Mouse (Mus musculus): Measurements from ENCODE around the gene Sirt2. TPM values are rescaled to one million over a fixed set of nuclear protein-coding genes. Genes with fewer than 3 reads are reported as not detected.

Gene Sirt2
- total and polyA plus RNA-seq, 2 experiments from 2014 or later = 44.7 to 60.6 TPM

DNA sequence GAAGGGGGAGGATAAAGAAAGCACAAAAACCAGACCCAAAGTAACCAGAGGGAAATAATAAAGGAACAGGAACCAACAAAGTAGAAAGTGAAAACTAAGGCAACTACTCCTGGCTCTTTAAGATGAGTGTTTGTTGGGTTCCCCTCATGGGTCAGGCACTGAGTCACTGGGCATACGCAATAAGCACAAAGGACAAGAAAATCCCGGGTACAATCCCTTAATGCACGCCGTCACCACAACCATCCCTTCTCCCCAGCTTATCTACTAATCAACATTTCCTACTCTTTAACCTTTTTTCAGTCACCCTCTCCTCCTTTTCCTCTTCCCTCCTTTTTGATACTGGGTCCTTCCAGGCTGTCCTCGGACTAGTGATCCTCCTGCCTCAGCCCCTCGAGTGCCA, 1.3 kb upstream of the Sirt2 start:
- DNase-seq (ENCODE audit: low spot score) (no peak), ATAC-seq (ENCODE audit: insufficient read depth, low read depth) (no peak)
- no peak for TF ChIP-seq CTCF (IDR thresholded peaks at IDR 0.05; ENCODE audit: low read depth)
- TF ChIP-seq EP300 (IDR thresholded peaks at IDR 0.05; ENCODE audit: low read depth) = no peak
- Histone ChIP-seq H3K36me3 (replicated peaks; ENCODE audit: control insufficient read depth, insufficient read depth, low read length) (peaks cover 22% of the 10 kb centered on the region), H3K4me1 (ENCODE audit: control insufficient read depth, insufficient read depth) (peaks cover 15% of the 10 kb centered on the region), H3K9ac (replicated peaks; ENCODE audit: low read depth, low read length) (0 out of 2 replicates have a peak overlapping the region, but pooled peaks have one; percentile 52), H3K27ac (ENCODE audit: low read depth) (no peak overlapping the region), H3K9me3 (replicated peaks; ENCODE audit: control insufficient read depth, low read length) (no peaks in the 10 kb centered on the region), H3K4me2 (ENCODE audit: low read depth, low read length) (peak overlapping the region; percentile 59), H3K4me3 (ENCODE audit: low read depth, low read length) (peak overlapping the region; percentile 63; the same call in 1 of the 2 replicates), H3K27me3 (ENCODE audit: control insufficient read depth, insufficient read depth, low read length) (no peaks in the 10 kb centered on the region)
- whole genome bisulfite sequencing = 72% methylated on average over 6 of the region's 6 CpGs

DNA sequence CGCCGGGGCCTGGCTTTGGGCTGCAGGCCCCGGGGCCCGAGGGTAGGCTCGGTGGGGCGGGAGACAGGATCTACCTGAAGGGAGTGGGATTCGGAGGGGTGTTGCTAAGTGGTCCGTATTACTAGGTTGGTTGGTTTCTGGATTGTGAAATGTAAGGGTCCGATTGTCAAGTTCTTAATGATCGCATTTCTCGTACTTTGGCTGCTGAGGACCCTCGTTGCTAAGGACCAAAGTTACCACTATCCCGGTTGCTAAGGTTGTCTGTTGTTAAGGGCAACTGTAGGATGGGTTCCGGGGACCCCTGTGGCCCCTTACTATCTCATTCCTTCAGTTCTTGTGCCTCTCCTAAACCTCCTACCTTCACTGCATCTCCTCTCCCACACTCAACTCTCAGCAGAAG, 375 bp downstream of the Sirt2 start:
- no peak overlapping the region for H3K27ac ChIP-seq (ENCODE audit: low read depth)
- 4% methylated on average over 14 of the region's 14 CpGs for WGBS
- no peak for ATAC-seq (ENCODE audit: insufficient read depth, low read depth)

GRCm38 (mm10) chr7:28767462-28767965, 979 bp downstream of the Sirt2 start, which contains the start of gene Nfkbib:
Gene Nfkbib (minus strand): TSS chr7:28767512.
- no peak for DNase-seq (ENCODE audit: low spot score)
- ATAC-seq (ENCODE audit: insufficient read depth, low read depth) = no peak
- TF ChIP-seq EP300 (IDR thresholded peaks at IDR 0.05; ENCODE audit: low read depth) = no peak
- TF ChIP-seq CTCF (IDR thresholded peaks at IDR 0.05; ENCODE audit: low read depth) = no peak
- Histone ChIP-seq H3K4me1 (ENCODE audit: control insufficient read depth, insufficient read depth) (peaks cover 15% of the 10 kb centered on the region), H3K4me2 (ENCODE audit: low read depth, low read length) (peak within 1 kb of the TSS; percentile 81), H3K27ac (ENCODE audit: low read depth) (no peak within 1 kb of the TSS; the same call in 1 of the 2 replicates), H3K9me3 (replicated peaks; ENCODE audit: control insufficient read depth, low read length) (no peaks in the 10 kb centered on the region), H3K9ac (replicated peaks; ENCODE audit: low read depth, low read length) (peak within 1 kb of the TSS; percentile 73), H3K36me3 (replicated peaks; ENCODE audit: control insufficient read depth, insufficient read depth, low read length) (0 out of 2 replicates have a peak, but pooled peaks cover 3% of the 10 kb centered on the region), H3K27me3 (ENCODE audit: control insufficient read depth, insufficient read depth, low read length) (no peaks in the 10 kb centered on the region), H3K4me3 (ENCODE audit: low read depth, low read length) (peak within 1 kb of the TSS; percentile 63)
- 61% methylated on average over 7 of the region's 7 CpGs for WGBS

More for the DNA sequence above, 375 bp downstream of the Sirt2 start:
- no peak for DNase-seq (ENCODE audit: low spot score)
- Histone ChIP-seq H3K9ac (replicated peaks; ENCODE audit: low read depth, low read length) (peak overlapping the region; percentile 73), H3K4me1 (ENCODE audit: control insufficient read depth, insufficient read depth) (peaks cover 15% of the 10 kb centered on the region), H3K36me3 (replicated peaks; ENCODE audit: control insufficient read depth, insufficient read depth, low read length) (peaks cover 5% of the 10 kb centered on the region; the same call in 1 of the 2 replicates), H3K27me3 (ENCODE audit: control insufficient read depth, insufficient read depth, low read length) (no peaks in the 10 kb centered on the region), H3K9me3 (replicated peaks; ENCODE audit: control insufficient read depth, low read length) (no peaks in the 10 kb centered on the region), H3K4me3 (ENCODE audit: low read depth, low read length) (peak overlapping the region; percentile 63), H3K4me2 (ENCODE audit: low read depth, low read length) (peak overlapping the region; percentile 81)
- no peak for TF ChIP-seq CTCF (IDR thresholded peaks at IDR 0.05; ENCODE audit: low read depth)
- no peak for TF ChIP-seq EP300 (IDR thresholded peaks at IDR 0.05; ENCODE audit: low read depth)

DNA sequence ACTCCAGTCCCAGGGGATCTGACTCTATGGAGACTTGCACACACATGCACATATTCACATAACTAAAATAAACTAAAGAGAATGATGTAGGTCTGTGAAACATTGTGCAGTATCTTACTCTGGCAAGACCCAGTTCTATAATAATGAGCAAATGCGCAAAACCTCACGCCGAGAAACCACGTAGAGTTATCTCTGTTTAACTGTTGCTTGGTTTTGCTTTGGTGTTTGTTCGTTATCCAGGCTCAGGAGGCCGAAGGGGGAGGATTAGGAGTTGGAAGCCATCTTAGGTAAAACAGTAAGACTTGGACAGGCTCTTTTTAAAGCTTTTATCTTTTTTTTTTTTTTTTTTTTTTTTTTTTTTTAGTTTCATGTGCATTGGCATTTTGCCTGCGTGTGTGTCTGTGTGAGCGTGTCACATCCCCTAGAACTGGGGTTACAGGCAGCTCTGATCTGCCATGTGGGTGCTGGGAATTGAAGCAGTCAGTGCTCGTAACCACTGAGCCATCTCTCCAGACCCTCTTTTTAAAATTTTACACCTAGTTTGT, 3.0 kb downstream of the Sirt2 start:
- H3K4me1 ChIP-seq (ENCODE audit: control insufficient read depth, insufficient read depth) = peaks cover 15% of the 10 kb centered on the region
- no peak overlapping the region for H3K9ac ChIP-seq (replicated peaks; ENCODE audit: low read depth, low read length)
- 89% methylated on average over 9 of the region's 9 CpGs for WGBS
- no peak overlapping the region for H3K27ac ChIP-seq (ENCODE audit: low read depth)
- no peaks in the 10 kb centered on the region for H3K27me3 ChIP-seq (ENCODE audit: control insufficient read depth, insufficient read depth, low read length)
- no peaks in the 10 kb centered on the region for H3K9me3 ChIP-seq (replicated peaks; ENCODE audit: control insufficient read depth, low read length)
- no peak for ATAC-seq (ENCODE audit: insufficient read depth, low read depth)
- H3K4me3 ChIP-seq (ENCODE audit: low read depth, low read length) = no peak overlapping the region
- DNase-seq (ENCODE audit: low spot score) = no peak
- H3K4me2 ChIP-seq (ENCODE audit: low read depth, low read length) = no peak overlapping the region
- H3K36me3 ChIP-seq (replicated peaks; ENCODE audit: control insufficient read depth, insufficient read depth, low read length) = no peaks in the 10 kb centered on the region
- TF ChIP-seq EP300 (IDR thresholded peaks at IDR 0.05; ENCODE audit: low read depth) (no peak), CTCF (IDR thresholded peaks at IDR 0.05; ENCODE audit: low read depth) (no peak)

DNA sequence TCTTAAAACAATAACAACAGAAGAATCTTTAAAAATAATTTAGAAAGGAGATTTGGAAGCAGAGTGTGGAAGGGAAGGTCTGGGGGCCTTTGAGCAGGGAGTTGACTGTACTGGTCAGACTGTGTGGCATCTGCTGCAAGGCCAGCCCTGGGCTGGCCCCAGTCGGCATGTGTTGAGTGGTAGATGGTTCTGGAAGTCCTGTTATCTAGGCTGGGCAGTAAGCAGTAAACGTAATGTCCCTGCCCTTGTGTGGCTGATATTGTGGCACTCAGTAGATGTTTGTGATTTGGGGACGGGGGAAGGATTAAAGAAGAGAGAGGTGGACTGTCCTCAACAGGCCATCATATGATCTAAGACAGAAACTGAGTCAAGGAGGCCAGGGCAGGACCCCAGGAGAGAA, 3.8 kb downstream of the Sirt2 start:
- no peak for DNase-seq (ENCODE audit: low spot score)
- no peak overlapping the region for H3K9ac ChIP-seq (replicated peaks; ENCODE audit: low read depth, low read length)
- H3K9me3 ChIP-seq (replicated peaks; ENCODE audit: control insufficient read depth, low read length) = no peaks in the 10 kb centered on the region
- no peak overlapping the region for H3K27ac ChIP-seq (ENCODE audit: low read depth)
- H3K4me1 ChIP-seq (ENCODE audit: control insufficient read depth, insufficient read depth) = peaks cover 13% of the 10 kb centered on the region
- H3K4me3 ChIP-seq (ENCODE audit: low read depth, low read length) = no peak overlapping the region
- no peaks in the 10 kb centered on the region for H3K27me3 ChIP-seq (ENCODE audit: control insufficient read depth, insufficient read depth, low read length)
- no peak for ATAC-seq (ENCODE audit: insufficient read depth, low read depth)
- no peak for TF ChIP-seq EP300 (IDR thresholded peaks at IDR 0.05; ENCODE audit: low read depth)
- no peak for TF ChIP-seq CTCF (IDR thresholded peaks at IDR 0.05; ENCODE audit: low read depth)
- WGBS = 68% methylated on average over 3 of the region's 3 CpGs
- no peaks in the 10 kb centered on the region for H3K36me3 ChIP-seq (replicated peaks; ENCODE audit: control insufficient read depth, insufficient read depth, low read length)
- H3K4me2 ChIP-seq (ENCODE audit: low read depth, low read length) = no peak overlapping the region

Measured in heart, postnatal 0 days (tissue).